Mouse (Mus musculus): ENCODE data around the gene Pkd1l3. TPM values are rescaled to one million over a fixed set of nuclear protein-coding genes. Genes with fewer than 3 reads are reported as not detected.

The Pkd1l3 gene
- polyA plus RNA-seq, 1 experiment from 2014 or later = 0.25 TPM

GRCm38 (mm10) chr8:109675896-109676643 is 61.8 kb downstream of the Pkd1l3 start:
- Histone ChIP-seq H3K9ac (no peak overlapping the region), H3K4me3 (no peak overlapping the region), H3K27me3 (replicated peaks) (no peaks in the 10 kb centered on the region), H3K4me1 (no peaks in the 10 kb centered on the region), H3K27ac (replicated peaks) (no peak overlapping the region), H3K4me2 (no peak overlapping the region), H3K36me3 (peaks cover 98% of the 10 kb centered on the region), H3K9me3 (no peaks in the 10 kb centered on the region)
- 92% methylated on average over 9 of the region's 9 CpGs for WGBS
- ATAC-seq (ENCODE audit: extremely low read depth, insufficient number of reproducible peaks, low FRiP score, low TSS enrichment) = no peak

GRCm38 (mm10) chr8:109681535-109681934 is 67.2 kb downstream of the Pkd1l3 start:
- peaks cover 75% of the 10 kb centered on the region for H3K36me3 ChIP-seq
- peaks cover 6% of the 10 kb centered on the region for H3K4me1 ChIP-seq
- no peak overlapping the region for H3K4me3 ChIP-seq
- no peak for ATAC-seq (ENCODE audit: extremely low read depth, insufficient number of reproducible peaks, low FRiP score, low TSS enrichment)
- no peaks in the 10 kb centered on the region for H3K9me3 ChIP-seq
- WGBS = 80% methylated on average over 3 of the region's 3 CpGs
- no peaks in the 10 kb centered on the region for H3K27me3 ChIP-seq (replicated peaks)
- H3K9ac ChIP-seq = no peak overlapping the region
- H3K4me2 ChIP-seq = no peak overlapping the region
- H3K27ac ChIP-seq (replicated peaks) = no peak overlapping the region

GRCm38 (mm10) chr8:109682120-109682519 is 67.8 kb downstream of the Pkd1l3 start:
- Histone ChIP-seq H3K4me1 (peaks cover 11% of the 10 kb centered on the region), H3K9ac (no peak overlapping the region), H3K27me3 (replicated peaks) (no peaks in the 10 kb centered on the region), H3K4me2 (no peak overlapping the region), H3K9me3 (no peaks in the 10 kb centered on the region), H3K27ac (replicated peaks) (no peak overlapping the region), H3K36me3 (peaks cover 69% of the 10 kb centered on the region), H3K4me3 (no peak overlapping the region)
- no peak for ATAC-seq (ENCODE audit: extremely low read depth, insufficient number of reproducible peaks, low FRiP score, low TSS enrichment)
- WGBS = 93% methylated on average over 5 of the region's 5 CpGs

- H3K9ac ChIP-seq = no peak overlapping the region
- no peak overlapping the region for H3K27ac ChIP-seq (replicated peaks)
- peaks cover 29% of the 10 kb centered on the region for H3K36me3 ChIP-seq
- H3K4me3 ChIP-seq = no peak overlapping the region
- H3K4me1 ChIP-seq = peaks cover 29% of the 10 kb centered on the region
- no peak for ATAC-seq (ENCODE audit: extremely low read depth, insufficient number of reproducible peaks, low FRiP score, low TSS enrichment)
- no peaks in the 10 kb centered on the region for H3K27me3 ChIP-seq (replicated peaks)
- WGBS = 93% methylated on average over 5 of the region's 5 CpGs
- no peaks in the 10 kb centered on the region for H3K9me3 ChIP-seq
- no peak overlapping the region for H3K4me2 ChIP-seq
Measured at GRCm38 (mm10) chr8:109687248-109687647, 72.9 kb downstream of the Pkd1l3 start.

GRCm38 (mm10) chr8:109691769-109692168 is 77.5 kb downstream of the Pkd1l3 start:
- no peak overlapping the region for H3K27ac ChIP-seq (replicated peaks)
- H3K36me3 ChIP-seq = peaks cover 9% of the 10 kb centered on the region
- peak overlapping the region; percentile 79 for H3K4me2 ChIP-seq
- ATAC-seq (ENCODE audit: extremely low read depth, insufficient number of reproducible peaks, low FRiP score, low TSS enrichment) = no peak
- H3K27me3 ChIP-seq (replicated peaks) = no peaks in the 10 kb centered on the region
- H3K4me3 ChIP-seq = peak overlapping the region; percentile 77
- peak overlapping the region; percentile 94 for H3K9ac ChIP-seq
- H3K9me3 ChIP-seq = no peaks in the 10 kb centered on the region
- peaks cover 30% of the 10 kb centered on the region for H3K4me1 ChIP-seq
- 49% methylated on average over 5 of the region's 5 CpGs for WGBS

GRCm38 (mm10) chr8:109692443-109693145 is 78.3 kb downstream of the Pkd1l3 start:
- Histone ChIP-seq H3K4me2 (peak overlapping the region; percentile 79), H3K27me3 (replicated peaks) (no peaks in the 10 kb centered on the region), H3K36me3 (peaks cover 7% of the 10 kb centered on the region), H3K4me3 (peak overlapping the region; percentile 77), H3K4me1 (peaks cover 28% of the 10 kb centered on the region), H3K9ac (peak overlapping the region; percentile 94), H3K9me3 (no peaks in the 10 kb centered on the region), H3K27ac (replicated peaks) (peak overlapping the region; percentile 66)
- WGBS = under 1% methylated on average over 38 of the region's 38 CpGs
- ATAC-seq (ENCODE audit: extremely low read depth, insufficient number of reproducible peaks, low FRiP score, low TSS enrichment) = peak; percentile 85

GRCm38 (mm10) chr8:109693146-109693900 is 79.0 kb downstream of the Pkd1l3 start, which contains the start of gene Ist1:
Gene Ist1 (minus strand): TSS chr8:109693260.
- under 1% methylated on average over 57 of the region's 57 CpGs for whole genome bisulfite sequencing
- peak within 1 kb of the TSS; percentile 83 for H3K4me2 ChIP-seq
- H3K9ac ChIP-seq = peak within 1 kb of the TSS; percentile 94
- H3K36me3 ChIP-seq = peaks cover 6% of the 10 kb centered on the region; the same call in 1 of the 2 replicates
- H3K27ac ChIP-seq (replicated peaks) = peak within 1 kb of the TSS; percentile 72
- H3K4me3 ChIP-seq = peak within 1 kb of the TSS; percentile 77
- no peaks in the 10 kb centered on the region for H3K9me3 ChIP-seq
- peaks cover 28% of the 10 kb centered on the region for H3K4me1 ChIP-seq
- peak; percentile 98 for ATAC-seq (ENCODE audit: extremely low read depth, insufficient number of reproducible peaks, low FRiP score, low TSS enrichment)
- H3K27me3 ChIP-seq (replicated peaks) = no peaks in the 10 kb centered on the region

- Histone ChIP-seq H3K4me2 (peak overlapping the region; percentile 83), H3K9ac (peak overlapping the region; percentile 94; the same call in 1 of the 2 replicates), H3K27me3 (replicated peaks) (no peaks in the 10 kb centered on the region; the same call in 1 of the 2 replicates), H3K4me1 (peaks cover 28% of the 10 kb centered on the region), H3K27ac (replicated peaks) (no peak overlapping the region), H3K9me3 (no peaks in the 10 kb centered on the region), H3K4me3 (peak overlapping the region; percentile 77), H3K36me3 (peaks cover 6% of the 10 kb centered on the region; the same call in 1 of the 2 replicates)
- WGBS = 58% methylated on average over 6 of the region's 6 CpGs
- no peak for ATAC-seq (ENCODE audit: extremely low read depth, insufficient number of reproducible peaks, low FRiP score, low TSS enrichment)
Measured at GRCm38 (mm10) chr8:109694154-109694553, 79.8 kb downstream of the Pkd1l3 start.

GRCm38 (mm10) chr8:109697754-109698153 is 83.4 kb downstream of the Pkd1l3 start:
- no peak for ATAC-seq (ENCODE audit: extremely low read depth, insufficient number of reproducible peaks, low FRiP score, low TSS enrichment)
- H3K36me3 ChIP-seq = no peaks in the 10 kb centered on the region
- no peak overlapping the region for H3K27ac ChIP-seq (replicated peaks)
- no peak overlapping the region for H3K9ac ChIP-seq
- no peak overlapping the region for H3K4me3 ChIP-seq
- WGBS = 68% methylated on average over 1 of the region's 1 CpGs
- H3K27me3 ChIP-seq (replicated peaks) = no peaks in the 10 kb centered on the region; the same call in 1 of the 2 replicates
- H3K9me3 ChIP-seq = no peaks in the 10 kb centered on the region
- H3K4me1 ChIP-seq = peaks cover 9% of the 10 kb centered on the region
- H3K4me2 ChIP-seq = no peak overlapping the region

- 63% methylated on average over 3 of the region's 3 CpGs for WGBS
- no peaks in the 10 kb centered on the region for H3K36me3 ChIP-seq
- H3K27me3 ChIP-seq (replicated peaks) = peaks cover 3% of the 10 kb centered on the region; the same call in 1 of the 2 replicates
- ATAC-seq (ENCODE audit: extremely low read depth, insufficient number of reproducible peaks, low FRiP score, low TSS enrichment) = no peak
- H3K4me3 ChIP-seq = no peak overlapping the region
- no peaks in the 10 kb centered on the region for H3K9me3 ChIP-seq
- no peak overlapping the region for H3K27ac ChIP-seq (replicated peaks)
- H3K9ac ChIP-seq = no peak overlapping the region
- peaks cover 9% of the 10 kb centered on the region for H3K4me1 ChIP-seq
- no peak overlapping the region for H3K4me2 ChIP-seq
Measured at GRCm38 (mm10) chr8:109698477-109698876, 84.2 kb downstream of the Pkd1l3 start.
